Mouse (Mus musculus): ENCODE measurements around the gene Hs6st3. TPM values are rescaled to one million over a fixed set of nuclear protein-coding genes. Genes with fewer than 3 reads are reported as not detected.

The Hs6st3 gene
- total RNA-seq, 4 experiments from 2014 or later = 58.0 to 69.9 (median 64.4) TPM

- DNase-seq (ENCODE audit: low spot score in 2 of 2) = no peak
Observed at GRCm38 (mm10) chr14:119895097-119895496, 757.0 kb downstream of the Hs6st3 start.

- no peak for DNase-seq (ENCODE audit: low spot score in 2 of 2)
Observed at GRCm38 (mm10) chr14:119895765-119896465, 757.8 kb downstream of the Hs6st3 start.

- DNase-seq (ENCODE audit: low spot score in 2 of 2) = no peak
Observed at GRCm38 (mm10) chr14:119902486-119902885, 764.3 kb downstream of the Hs6st3 start.

GRCm38 (mm10) chr14:119908032-119908675 lies 770.0 kb downstream of the Hs6st3 start:
- no peak for DNase-seq (ENCODE audit: low spot score in 2 of 2)

- no peak for DNase-seq (ENCODE audit: low spot score in 2 of 2)
Observed at GRCm38 (mm10) chr14:119914508-119914907, 776.4 kb downstream of the Hs6st3 start.

GRCm38 (mm10) chr14:119918281-119919034 lies 780.3 kb downstream of the Hs6st3 start:
- DNase-seq (ENCODE audit: low spot score in 2 of 2) = no peak

GRCm38 (mm10) chr14:119919177-119919576 lies 781.0 kb downstream of the Hs6st3 start:
- DNase-seq (ENCODE audit: low spot score in 2 of 2) = no peak

Other genes starting within 250 kb of the Hs6st3 start
- 100 to 1,000 TPM; 103 to 148 (median 130) TPM for gene Dzip1, start 212.9 kb upstream of the Hs6st3 start, total RNA-seq (2022)
- gene Dnajc3, start 200.4 kb upstream of the Hs6st3 start, total RNA-seq (2022) = 10 to 100 TPM; 32.5 to 46.7 (median 40.3) TPM
- 10 to 100 TPM; 28.3 to 45.0 (median 30.1) TPM for gene Uggt2, start 38.9 kb upstream of the Hs6st3 start, total RNA-seq (2022)